Mouse (Mus musculus) limb, embryonic 15.5 days (tissue): ENCODE data around the gene Trim8. TPM values are rescaled to one million over a fixed set of nuclear protein-coding genes. Genes with fewer than 3 reads are reported as not detected.

Experiments used
- ATAC-seq: fragments of 200-750 bp; cut with Nextera tagmentation; 2 replicates; pipeline ENCODE4 v1.8.0; 2017; ENCODE audit warnings: low read depth, moderate TSS enrichment; ENCODE audit not compliant: insufficient number of reproducible peaks, low FRiP score, low TSS enrichment
- H3K27ac ChIP-seq: fragments of 300-500 bp; sonication (generic); 2 replicates; pipeline ENCODE4 v1.5.1; 2015; ENCODE audit warnings: moderate library complexity, mild to moderate bottlenecking, inconsistent platforms
- H3K27me3 ChIP-seq: fragments of 300-500 bp; sonication (generic); 2 replicates; pipeline ENCODE4 v1.6.1; 2015; ENCODE audit warnings: inconsistent platforms
- H3K36me3 ChIP-seq: fragments of 300-500 bp; sonication (generic); 2 replicates; pipeline ENCODE4 v1.6.1; 2015; ENCODE audit warnings: inconsistent platforms
- H3K4me1 ChIP-seq: fragments of 300-500 bp; sonication (generic); 2 replicates; pipeline ENCODE4 v1.6.1; 2015; ENCODE audit warnings: inconsistent platforms
- H3K4me2 ChIP-seq: fragments of 300-500 bp; sonication (generic); 2 replicates; pipeline ENCODE4 v1.6.1; 2015; ENCODE audit warnings: mild to moderate bottlenecking, inconsistent platforms
- H3K4me3 ChIP-seq: fragments of 300-500 bp; sonication (generic); 2 replicates; pipeline ENCODE4 v1.5.1; 2015; ENCODE audit warnings: mild to moderate bottlenecking, inconsistent platforms
- H3K9ac ChIP-seq: fragments of 300-500 bp; sonication (generic); 2 replicates; pipeline ENCODE4 v1.6.1; 2015; ENCODE audit warnings: inconsistent platforms
- H3K9me3 ChIP-seq: fragments of 300-500 bp; sonication (generic); 2 replicates; pipeline ENCODE4 v1.6.1; 2016; ENCODE audit warnings: inconsistent platforms
- WGBS: fragments of 180-500 bp; shearing (Covaris S2); methylation state at CpG from one replicate; pipeline ENCODE4 v1.1.7; 2015; 5-methylcytosine and 5-hydroxymethylcytosine counted together
- polyA plus RNA-seq: library from polyadenylated mRNA; unstranded; fragments of >200 nt; fragmentation: Nextera tagmentation; extraction: Ambion mirVana; gene quantifications from 2 replicates; pipeline ENCODE4 v1.2.1, GENCODE M21; 2015

The Trim8 gene
- 14.6 and 15.1 TPM in 2 replicates for polyA plus RNA-seq

- Histone ChIP-seq H3K27me3 (no peaks in the 10 kb centered on the region), H3K9ac (peak within 1 kb of the TSS; percentile 86), H3K36me3 (peaks cover 12% of the 10 kb centered on the region), H3K4me3 (peak within 1 kb of the TSS; percentile 92), H3K27ac (peak within 1 kb of the TSS; percentile 99), H3K9me3 (no peaks in the 10 kb centered on the region), H3K4me2 (peak within 1 kb of the TSS; percentile 94), H3K4me1 (peaks cover 39% of the 10 kb centered on the region)
- ATAC-seq: peak; percentile 46; the same call in 1 of the 2 replicates
- WGBS: 0% methylated on average over 55 of the region's 64 CpGs
Measured at GRCm38 (mm10) chr19:46501401-46502068, at the start of gene Trim8. Gene Trim8 (plus strand): TSS chr19:46501702.

- no peak for ATAC-seq
- Histone ChIP-seq H3K4me2 (no peak overlapping the region), H3K27ac (0 out of 2 replicates have a peak overlapping the region, but pooled peaks have one; percentile 5), H3K4me1 (peaks cover 27% of the 10 kb centered on the region), H3K9me3 (no peaks in the 10 kb centered on the region), H3K36me3 (peaks cover 52% of the 10 kb centered on the region), H3K9ac (no peak overlapping the region), H3K4me3 (no peak overlapping the region), H3K27me3 (no peaks in the 10 kb centered on the region)
- WGBS: 36% methylated on average over 10 of the region's 10 CpGs
Measured at GRCm38 (mm10) chr19:46452052-46452827, 49.3 kb upstream of the Trim8 start.

- no peaks in the 10 kb centered on the region for H3K9me3 ChIP-seq
- peaks cover 20% of the 10 kb centered on the region for H3K4me1 ChIP-seq
- no peaks in the 10 kb centered on the region for H3K27me3 ChIP-seq
- no peak overlapping the region for H3K4me2 ChIP-seq
- ATAC-seq: no peak
- no peak overlapping the region for H3K27ac ChIP-seq
- H3K4me3 ChIP-seq: no peak overlapping the region
- WGBS: 84% methylated on average over 9 of the region's 9 CpGs
- H3K36me3 ChIP-seq: peaks cover 59% of the 10 kb centered on the region
- H3K9ac ChIP-seq: no peak overlapping the region
Measured at GRCm38 (mm10) chr19:46452916-46453315, 48.6 kb upstream of the Trim8 start.

- H3K9me3 ChIP-seq: no peaks in the 10 kb centered on the region
- no peak overlapping the region for H3K9ac ChIP-seq
- H3K27me3 ChIP-seq: no peaks in the 10 kb centered on the region
- H3K4me2 ChIP-seq: no peak overlapping the region
- peak overlapping the region; percentile 59 for H3K27ac ChIP-seq
- 55% methylated on average over 20 of the region's 20 CpGs for whole genome bisulfite sequencing
- H3K4me1 ChIP-seq: peaks cover 12% of the 10 kb centered on the region
- H3K4me3 ChIP-seq: no peak overlapping the region
- H3K36me3 ChIP-seq: peaks cover 71% of the 10 kb centered on the region
- ATAC-seq: 0 out of 2 replicates have a peak, but pooled peaks have one; percentile 37
Measured at GRCm38 (mm10) chr19:46454126-46454880, 47.2 kb upstream of the Trim8 start.

- Histone ChIP-seq H3K9me3 (no peaks in the 10 kb centered on the region), H3K27me3 (no peaks in the 10 kb centered on the region), H3K36me3 (peaks cover 78% of the 10 kb centered on the region), H3K4me2 (no peak overlapping the region), H3K4me3 (no peak overlapping the region), H3K27ac (peak overlapping the region; percentile 59), H3K9ac (0 out of 2 replicates have a peak overlapping the region, but pooled peaks have one; percentile 15), H3K4me1 (peaks cover 12% of the 10 kb centered on the region)
- WGBS: 59% methylated on average over 1 of the region's 1 CpGs
- ATAC-seq: no peak
Measured at GRCm38 (mm10) chr19:46455032-46455431, 46.5 kb upstream of the Trim8 start.

GRCm38 (mm10) chr19:46455556-46455955 lies 45.9 kb upstream of the Trim8 start:
- no peak overlapping the region for H3K9ac ChIP-seq
- H3K4me1 ChIP-seq: peaks cover 12% of the 10 kb centered on the region
- H3K4me2 ChIP-seq: no peak overlapping the region
- no peak overlapping the region for H3K4me3 ChIP-seq
- peak overlapping the region; percentile 59; the same call in 1 of the 2 replicates for H3K27ac ChIP-seq
- H3K36me3 ChIP-seq: peaks cover 82% of the 10 kb centered on the region
- no peaks in the 10 kb centered on the region for H3K27me3 ChIP-seq
- no peaks in the 10 kb centered on the region for H3K9me3 ChIP-seq
- 85% methylated on average over 8 of the region's 8 CpGs for WGBS
- no peak for ATAC-seq

- peaks cover 12% of the 10 kb centered on the region for H3K4me1 ChIP-seq
- H3K9ac ChIP-seq: no peak overlapping the region
- H3K27me3 ChIP-seq: no peaks in the 10 kb centered on the region
- no peak overlapping the region for H3K4me3 ChIP-seq
- peak overlapping the region; percentile 59; the same call in 1 of the 2 replicates for H3K27ac ChIP-seq
- no peak overlapping the region for H3K4me2 ChIP-seq
- H3K9me3 ChIP-seq: no peaks in the 10 kb centered on the region
- peaks cover 82% of the 10 kb centered on the region for H3K36me3 ChIP-seq
- no peak for ATAC-seq
- WGBS: 81% methylated on average over 5 of the region's 5 CpGs
Measured at GRCm38 (mm10) chr19:46456018-46456735, 45.3 kb upstream of the Trim8 start.

GRCm38 (mm10) chr19:46457798-46458197 lies 43.7 kb upstream of the Trim8 start:
- Histone ChIP-seq H3K4me2 (no peak overlapping the region), H3K27me3 (no peaks in the 10 kb centered on the region), H3K9ac (no peak overlapping the region), H3K4me3 (no peak overlapping the region), H3K9me3 (no peaks in the 10 kb centered on the region), H3K36me3 (peaks cover 93% of the 10 kb centered on the region), H3K27ac (no peak overlapping the region), H3K4me1 (peaks cover 4% of the 10 kb centered on the region)
- ATAC-seq: no peak
- 71% methylated on average over 5 of the region's 5 CpGs for WGBS

- ATAC-seq: no peak
- H3K27me3 ChIP-seq: no peaks in the 10 kb centered on the region
- H3K4me1 ChIP-seq: peaks cover 4% of the 10 kb centered on the region
- no peak overlapping the region for H3K9ac ChIP-seq
- no peak overlapping the region for H3K4me3 ChIP-seq
- 0 out of 2 replicates have a peak overlapping the region, but pooled peaks have one; percentile 27 for H3K27ac ChIP-seq
- no peaks in the 10 kb centered on the region for H3K9me3 ChIP-seq
- no peak overlapping the region for H3K4me2 ChIP-seq
- H3K36me3 ChIP-seq: peaks cover 87% of the 10 kb centered on the region
- 75% methylated on average over 10 of the region's 10 CpGs for WGBS
Measured at GRCm38 (mm10) chr19:46459256-46459655, 42.2 kb upstream of the Trim8 start.

GRCm38 (mm10) chr19:46459889-46460288 lies 41.6 kb upstream of the Trim8 start:
- Histone ChIP-seq H3K9me3 (no peaks in the 10 kb centered on the region), H3K36me3 (peaks cover 81% of the 10 kb centered on the region), H3K4me1 (peaks cover 4% of the 10 kb centered on the region), H3K9ac (no peak overlapping the region), H3K27me3 (no peaks in the 10 kb centered on the region), H3K4me3 (no peak overlapping the region), H3K27ac (no peak overlapping the region), H3K4me2 (no peak overlapping the region)
- WGBS: 85% methylated on average over 2 of the region's 2 CpGs
- ATAC-seq: no peak

GRCm38 (mm10) chr19:46462574-46462973 lies 38.9 kb upstream of the Trim8 start:
- 73% methylated on average over 3 of the region's 3 CpGs for WGBS
- H3K4me1 ChIP-seq: no peaks in the 10 kb centered on the region

More at GRCm38 (mm10) chr19:46462574-46462973, 38.9 kb upstream of the Trim8 start:
- no peak for ATAC-seq
- H3K4me3 ChIP-seq: no peak overlapping the region
- H3K27ac ChIP-seq: no peak overlapping the region
- peaks cover 64% of the 10 kb centered on the region for H3K36me3 ChIP-seq
- H3K9me3 ChIP-seq: no peaks in the 10 kb centered on the region
- no peak overlapping the region for H3K9ac ChIP-seq
- H3K4me2 ChIP-seq: no peak overlapping the region
- no peaks in the 10 kb centered on the region for H3K27me3 ChIP-seq
